Mouse (Mus musculus) CH12.LX (cell line): ENCODE results near the gene Mdga1. TPM values are rescaled to one million over a fixed set of nuclear protein-coding genes. Genes with fewer than 3 reads are reported as not detected.

Experiments used
- DNase-seq: peaks from one replicate; pipeline ENCODE4 v3.0.0-alpha.2; 2013; ENCODE audit errors: extremely low read depth
- H3K27ac ChIP-seq: 2 replicates; pipeline ENCODE4 v1.5.1; 2012; ENCODE audit warnings: low read depth, mild to moderate bottlenecking, control low read depth, moderate library complexity; ENCODE audit not compliant: insufficient read depth
- H3K27me3 ChIP-seq: replicated peaks from 2 replicates; pipeline ENCODE3; 2012; ENCODE audit warnings: inconsistent platforms
- H3K36me3 ChIP-seq, 2 experiments: replicated peaks in 1 of 2; 2 replicates each; pipeline versions ENCODE3 to v1.6.1; 2012; ENCODE audit warnings: inconsistent platforms in 1 of 2, low read length in 1 of 2, mild to moderate bottlenecking in 1 of 2, mixed read lengths in 1 of 2, moderate library complexity in 1 of 2; ENCODE audit not compliant: control insufficient read depth in 1 of 2, insufficient read depth in 1 of 2
- H3K4me1 ChIP-seq, 2 experiments: 2 replicates each; pipeline ENCODE4 v1.6.1; 2012; ENCODE audit warnings: inconsistent platforms in 1 of 2, moderate library complexity in 1 of 2; ENCODE audit not compliant: insufficient read depth in 2 of 2, control insufficient read depth in 1 of 2
- H3K4me2 ChIP-seq: 2 replicates; pipeline ENCODE4 v1.6.1; 2012; ENCODE audit warnings: low read depth, mild to moderate bottlenecking, control low read depth; ENCODE audit not compliant: poor library complexity, insufficient read depth, severe bottlenecking
- H3K4me3 ChIP-seq, 3 experiments: fragments of 150-350 bp in 1 of 3; sonication (generic) in 1 of 3; replicated peaks in 1 of 3; 2 replicates each; pipeline versions ENCODE3 to v1.5.1; 2011 to 2012; ENCODE audit warnings: low read depth in 2 of 3, low read length in 2 of 3, mild to moderate bottlenecking in 2 of 3, moderate library complexity in 2 of 3, control low read depth in 1 of 3, improper control_type of control experiment in 1 of 3, inconsistent platforms in 1 of 3, mixed read lengths in 1 of 3; ENCODE audit not compliant: poor library complexity in 1 of 3
- H3K79me2 ChIP-seq: replicated peaks from 2 replicates; pipeline ENCODE4 v1.6.1; 2012; ENCODE audit warnings: mild to moderate bottlenecking, moderate library complexity; ENCODE audit not compliant: control insufficient read depth, poor library complexity, insufficient read depth, severe bottlenecking; ENCODE audit errors: extremely low read depth
- H3K9ac ChIP-seq: 2 replicates; pipeline ENCODE4 v1.6.1; 2012; ENCODE audit warnings: low read depth, mild to moderate bottlenecking, control low read depth, moderate library complexity; ENCODE audit not compliant: insufficient read depth
- H3K9me3 ChIP-seq: replicated peaks from 2 replicates; pipeline ENCODE3; 2012; ENCODE audit warnings: low read length, inconsistent platforms, mixed read lengths
- CHD2 ChIP-seq: IDR thresholded peaks from 2 replicates; pipeline ENCODE4 v1.6.1; 2011; ENCODE audit warnings: low read length, improper control_type of control experiment
- E2F4 ChIP-seq: IDR thresholded peaks from 2 replicates; pipeline ENCODE4 v1.6.1; 2011; ENCODE audit warnings: low read depth, low read length, improper control_type of control experiment; ENCODE audit not compliant: insufficient replicate concordance
- ELF1 ChIP-seq: IDR thresholded peaks from 2 replicates; pipeline ENCODE4 v1.6.1; 2014; ENCODE audit warnings: low read depth, mild to moderate bottlenecking, inconsistent platforms, low read length, improper control_type of control experiment
- IRF4 ChIP-seq: IDR thresholded peaks from 2 replicates; pipeline ENCODE4 v1.6.1; 2014; ENCODE audit warnings: low read depth, mild to moderate bottlenecking, inconsistent platforms, low read length, improper control_type of control experiment
- JUND ChIP-seq: conservative IDR thresholded peaks from 2 replicates; pipeline ENCODE4 v1.6.1; 2011; ENCODE audit warnings: low read depth, low read length, improper control_type of control experiment
- MAFK ChIP-seq: IDR thresholded peaks from 2 replicates; pipeline ENCODE4 v1.6.1; 2011; ENCODE audit warnings: low read length, improper control_type of control experiment; ENCODE audit not compliant: insufficient replicate concordance
- MAX ChIP-seq: IDR thresholded peaks from 2 replicates; pipeline ENCODE4 v1.6.1; 2011; ENCODE audit warnings: low read length, improper control_type of control experiment
- MAZ ChIP-seq: IDR thresholded peaks from 2 replicates; pipeline ENCODE4 v1.6.1; 2012; ENCODE audit warnings: low read depth, mild to moderate bottlenecking, inconsistent platforms, low read length, improper control_type of control experiment, moderate library complexity
- MEF2A ChIP-seq: IDR thresholded peaks from 2 replicates; pipeline ENCODE4 v1.6.1; 2014; ENCODE audit warnings: low read depth, mild to moderate bottlenecking, inconsistent platforms, low read length, improper control_type of control experiment, borderline replicate concordance
- MYC ChIP-seq: IDR thresholded peaks from 2 replicates; pipeline ENCODE4 v1.6.1; 2011; ENCODE audit warnings: low read depth, mild to moderate bottlenecking, improper control_type of control experiment, low read length
- POLR2AphosphoS2 ChIP-seq: IDR thresholded peaks from 2 replicates; pipeline ENCODE4 v1.6.1; 2011; ENCODE audit warnings: low read depth, low read length, improper control_type of control experiment
- RAD21 ChIP-seq: IDR thresholded peaks from 2 replicates; pipeline ENCODE4 v1.6.1; 2011; ENCODE audit warnings: low read depth, mild to moderate bottlenecking, low read length, improper control_type of control experiment, moderate library complexity
- RCOR1 ChIP-seq: conservative IDR thresholded peaks from 2 replicates; pipeline ENCODE4 v1.6.1; 2012; ENCODE audit warnings: low read depth, mild to moderate bottlenecking, inconsistent platforms, low read length, improper control_type of control experiment
- SIN3A ChIP-seq: IDR thresholded peaks from 2 replicates; pipeline ENCODE4 v1.6.1; 2012; ENCODE audit warnings: low read length, improper control_type of control experiment, inconsistent platforms
- SMC3 ChIP-seq: IDR thresholded peaks from 2 replicates; pipeline ENCODE4 v1.6.1; 2011; ENCODE audit warnings: low read depth, low read length, improper control_type of control experiment
- TBP ChIP-seq: conservative IDR thresholded peaks from 2 replicates; pipeline ENCODE4 v1.6.1; 2011; ENCODE audit warnings: low read depth, low read length, improper control_type of control experiment
- TCF12 ChIP-seq: IDR thresholded peaks from 2 replicates; pipeline ENCODE4 v1.6.1; 2014; ENCODE audit warnings: low read depth, mild to moderate bottlenecking, inconsistent platforms, low read length, improper control_type of control experiment
- USF2 ChIP-seq: conservative IDR thresholded peaks from 2 replicates; pipeline ENCODE4 v1.6.1; 2011; ENCODE audit warnings: low read depth, low read length, improper control_type of control experiment
- ZC3H11A ChIP-seq: IDR thresholded peaks from 2 replicates; pipeline ENCODE4 v1.6.1; 2012; ENCODE audit warnings: low read depth, mild to moderate bottlenecking, inconsistent platforms, low read length, improper control_type of control experiment
- dilution Hi-C: fragments of 300-500 bp; cut with MboI; formaldehyde crosslinking; loops from 2 replicates; pipeline ENCODE4 v1.14.3; 2020; ENCODE audit warnings: low sequenced_read_pairs; ENCODE audit not compliant: extremely low pct_unique_long_range_greater_than_20kb, extremely low pct_ligation_motif_present
- in situ Hi-C: fragments of 300-500 bp; cut with MboI; formaldehyde crosslinking; loops from 3 replicates; pipeline ENCODE4 v1.14.3; 2019; ENCODE audit warnings: low sequenced_read_pairs, low pct_ligation_motif_present, low pct_unique_long_range_greater_than_20kb, mixed read lengths
- polyA plus RNA-seq: library from polyadenylated mRNA; unstranded; fragments of >175 nt; gene quantifications from 2 replicates; pipeline ENCODE4 v1.2.1, GENCODE M21; 2012; ENCODE audit warnings: low read depth; ENCODE audit not compliant: insufficient read length
- total RNA-seq, 2 experiments: library from RNA; depleted of rRNA; stranded (reverse); fragments of 300-350 nt in 1 of 2; fragments of >200 nt in 1 of 2; gene quantifications; 2 replicates each; pipeline ENCODE4 v1.2.3; 2012 to 2014

Gene Mdga1
- total and polyA plus RNA-seq, 3 experiments: 0.29 to 0.39 (median 0.38) TPM

DNA sequence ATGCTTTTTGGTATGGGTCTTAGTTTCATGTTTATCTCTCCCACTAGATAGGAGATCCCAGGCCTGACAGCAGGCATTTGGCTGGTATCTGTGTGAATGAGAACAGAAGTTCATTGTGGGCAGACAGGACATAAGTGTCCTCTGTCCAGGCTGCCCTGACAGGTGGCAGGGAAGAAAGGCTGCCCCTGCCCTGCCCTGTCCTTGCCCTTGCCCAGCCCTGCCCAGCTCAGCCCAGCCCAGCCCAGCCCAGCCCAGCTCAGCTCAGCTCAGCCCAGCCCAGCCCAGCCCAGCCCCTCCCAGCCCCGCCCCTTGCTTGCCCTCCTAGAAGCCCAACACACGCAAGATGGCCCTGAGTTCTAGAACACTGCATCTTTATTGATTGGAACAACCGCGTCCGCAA, 142.3 kb downstream of the Mdga1 start:
- no peak for DNase-seq
- dilution Hi-C loops (no loop called here), in situ Hi-C loops (no loop called here)
- H3K4me1 ChIP-seq: peaks cover 0 to 16% of the 10 kb centered on the region in 2 experiments; a peak in 3 of 4 replicates
- H3K9ac ChIP-seq: no peak overlapping the region
- H3K9me3 ChIP-seq: no peaks in the 10 kb centered on the region
- no peaks in the 10 kb centered on the region for H3K79me2 ChIP-seq
- no peak overlapping the region for H3K27ac ChIP-seq
- no peak overlapping the region for H3K4me3 ChIP-seq
- no peak overlapping the region for H3K4me2 ChIP-seq
- H3K27me3 ChIP-seq: peaks cover 38% of the 10 kb centered on the region
- H3K36me3 ChIP-seq: no peaks in the 10 kb centered on the region
- TF ChIP-seq USF2 (no peak), MAFK (no peak)

DNA sequence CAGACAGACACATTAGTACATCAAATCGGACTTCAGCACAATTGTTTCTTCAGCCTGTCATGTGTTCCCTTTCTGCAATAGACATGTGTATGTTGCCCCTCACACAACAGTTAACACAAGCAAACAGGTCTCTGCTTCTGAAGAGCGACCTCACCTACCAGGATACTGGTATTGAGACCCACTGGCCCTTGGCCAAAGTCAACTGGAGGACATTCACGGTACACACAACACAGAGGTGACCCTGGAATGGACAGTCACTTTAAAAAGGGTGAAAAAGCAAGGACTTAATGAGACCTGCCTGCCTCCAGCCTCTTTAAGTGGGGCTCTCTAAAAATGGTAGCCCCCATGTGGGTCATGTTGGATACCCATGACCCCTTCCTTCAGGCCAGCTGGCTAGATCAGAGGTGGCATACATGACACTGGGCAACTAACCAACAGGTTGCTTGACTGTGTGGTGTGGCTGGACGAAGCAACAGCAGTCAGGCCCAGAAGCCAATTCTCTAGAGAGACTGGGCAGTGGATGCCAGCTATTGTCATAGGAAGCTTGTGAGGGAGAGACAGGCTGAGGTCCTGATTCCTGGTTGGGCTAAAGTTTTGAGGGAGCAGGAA, 145.3 kb downstream of the Mdga1 start:
- no peak overlapping the region for H3K4me2 ChIP-seq
- H3K27me3 ChIP-seq: peaks cover 41% of the 10 kb centered on the region
- H3K4me3 ChIP-seq: no peak overlapping the region
- H3K79me2 ChIP-seq: no peaks in the 10 kb centered on the region
- H3K36me3 ChIP-seq: no peaks in the 10 kb centered on the region
- H3K27ac ChIP-seq: no peak overlapping the region
- no peak for DNase-seq
- peaks cover 0 to 21% of the 10 kb centered on the region in 2 experiments; a peak in 3 of 4 replicates for H3K4me1 ChIP-seq
- TF ChIP-seq SMC3 (no peak), JUND (no peak), POLR2AphosphoS2 (no peak), IRF4 (no peak), TBP (no peak), SIN3A (no peak), ZC3H11A (no peak), TCF12 (no peak), USF2 (no peak), CHD2 (no peak), RCOR1 (no peak), MAZ (no peak), RAD21 (no peak), MEF2A (no peak), MYC (no peak), MAX (no peak), MAFK (no peak), ELF1 (no peak), E2F4 (no peak)
- in situ Hi-C loops: no loop called here
- no peak overlapping the region for H3K9ac ChIP-seq
- dilution Hi-C loops: no loop called here
- H3K9me3 ChIP-seq: no peaks in the 10 kb centered on the region
